Mouse (Mus musculus) stomach, embryonic 14.5 days (tissue): Measurements from ENCODE around the gene Vrk1. TPM values are rescaled to one million over a fixed set of nuclear protein-coding genes. Genes with fewer than 3 reads are reported as not detected.

ENCODE experiments used
- ATAC-seq: fragments of 200-750 bp; cut with Nextera tagmentation; 2 replicates; pipeline ENCODE4 v1.8.0; 2017; ENCODE audit warnings: low read depth, moderate TSS enrichment; ENCODE audit not compliant: insufficient number of reproducible peaks, insufficient read depth, low FRiP score
- H3K27ac ChIP-seq: fragments of 300-500 bp; sonication (generic); 2 replicates; pipeline ENCODE4 v1.5.1; 2014; ENCODE audit warnings: mild to moderate bottlenecking, low read length, moderate library complexity, mixed read lengths
- H3K27me3 ChIP-seq: fragments of 300-500 bp; sonication (generic); 2 replicates; pipeline ENCODE4 v1.6.1; 2014; ENCODE audit warnings: low read length, control low read depth, mixed read lengths; ENCODE audit not compliant: control insufficient read depth, insufficient read depth
- H3K36me3 ChIP-seq: fragments of 300-500 bp; sonication (generic); 2 replicates; pipeline ENCODE4 v1.6.1; 2014; ENCODE audit warnings: mild to moderate bottlenecking, control low read depth, low read length, moderate library complexity, mixed read lengths; ENCODE audit not compliant: control insufficient read depth, insufficient read depth
- H3K4me1 ChIP-seq: fragments of 300-500 bp; sonication (generic); 2 replicates; pipeline ENCODE4 v1.6.1; 2014; ENCODE audit warnings: low read length, control low read depth, mixed read lengths; ENCODE audit not compliant: control insufficient read depth, insufficient read depth
- H3K4me2 ChIP-seq: fragments of 300-500 bp; sonication (generic); replicated peaks from 2 replicates; pipeline ENCODE4 v1.6.1; 2014; ENCODE audit warnings: low read depth, low read length, control low read depth
- H3K4me3 ChIP-seq: fragments of 300-500 bp; sonication (generic); 2 replicates; pipeline ENCODE4 v1.5.1; 2014; ENCODE audit warnings: low read depth, low read length, control low read depth
- H3K9ac ChIP-seq: fragments of 300-500 bp; sonication (generic); replicated peaks from 2 replicates; pipeline ENCODE4 v1.6.1; 2014; ENCODE audit warnings: low read depth, mild to moderate bottlenecking, control low read depth, low read length, moderate library complexity, mixed read lengths
- H3K9me3 ChIP-seq: fragments of 300-500 bp; sonication (generic); 2 replicates; pipeline ENCODE4 v1.6.1; 2016; ENCODE audit warnings: low read depth, low read length, control low read depth; ENCODE audit not compliant: control insufficient read depth
- WGBS: fragments of 180-500 bp; shearing (Covaris S2); extraction: QIAGEN DNeasy Blood & Tissue Kit; methylation state at CpG from one replicate; pipeline ENCODE4 v1.1.7; 2014; 5-methylcytosine and 5-hydroxymethylcytosine counted together
- polyA plus RNA-seq: library from polyadenylated mRNA; unstranded; fragments of >200 nt; fragmentation: Nextera tagmentation; extraction: Ambion mirVana; gene quantifications from 2 replicates; pipeline ENCODE4 v1.2.1, GENCODE M21; 2014

Vrk1 gene
- polyA plus RNA-seq, 1 experiment from 2014 or later, result 64.4 TPM

DNA sequence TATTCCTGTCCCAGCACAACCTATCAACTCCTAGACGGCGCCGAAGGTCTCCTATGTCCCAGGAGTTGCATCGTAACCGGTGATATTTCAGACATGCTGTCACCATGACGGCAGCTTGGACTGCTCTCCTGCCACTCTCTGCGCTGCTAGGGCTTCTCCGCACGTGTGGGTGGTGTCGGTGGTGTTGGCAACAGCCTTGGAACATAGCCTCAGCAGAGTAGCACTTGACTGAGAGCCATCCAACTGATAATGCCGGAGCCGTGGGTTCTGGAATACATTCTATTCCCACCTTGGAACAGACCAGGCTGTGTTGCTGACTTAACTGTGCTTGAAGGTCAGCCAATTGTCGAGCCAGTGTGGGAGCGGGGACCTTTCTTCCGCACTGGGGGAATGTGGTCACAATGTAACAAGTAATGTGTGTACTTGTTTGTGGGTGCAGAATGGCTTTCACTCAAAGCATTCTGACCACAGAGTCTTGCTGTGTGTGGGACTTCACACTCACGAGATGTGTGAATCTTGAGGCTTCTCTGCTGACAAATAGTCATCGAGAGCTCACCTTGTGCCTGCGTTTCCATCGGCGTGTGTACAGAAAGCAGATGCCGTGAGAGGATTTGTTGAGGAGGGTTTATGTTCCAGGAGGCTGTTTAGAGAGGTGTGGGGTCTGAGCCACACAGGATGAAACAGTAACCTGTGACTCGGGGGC, 1.5 kb upstream of the Vrk1 start:
- no peak for ATAC-seq
- Histone ChIP-seq H3K4me1 (0 out of 2 replicates have a peak, but pooled peaks cover 5% of the 10 kb centered on the region), H3K9ac (no peak overlapping the region)

DNA sequence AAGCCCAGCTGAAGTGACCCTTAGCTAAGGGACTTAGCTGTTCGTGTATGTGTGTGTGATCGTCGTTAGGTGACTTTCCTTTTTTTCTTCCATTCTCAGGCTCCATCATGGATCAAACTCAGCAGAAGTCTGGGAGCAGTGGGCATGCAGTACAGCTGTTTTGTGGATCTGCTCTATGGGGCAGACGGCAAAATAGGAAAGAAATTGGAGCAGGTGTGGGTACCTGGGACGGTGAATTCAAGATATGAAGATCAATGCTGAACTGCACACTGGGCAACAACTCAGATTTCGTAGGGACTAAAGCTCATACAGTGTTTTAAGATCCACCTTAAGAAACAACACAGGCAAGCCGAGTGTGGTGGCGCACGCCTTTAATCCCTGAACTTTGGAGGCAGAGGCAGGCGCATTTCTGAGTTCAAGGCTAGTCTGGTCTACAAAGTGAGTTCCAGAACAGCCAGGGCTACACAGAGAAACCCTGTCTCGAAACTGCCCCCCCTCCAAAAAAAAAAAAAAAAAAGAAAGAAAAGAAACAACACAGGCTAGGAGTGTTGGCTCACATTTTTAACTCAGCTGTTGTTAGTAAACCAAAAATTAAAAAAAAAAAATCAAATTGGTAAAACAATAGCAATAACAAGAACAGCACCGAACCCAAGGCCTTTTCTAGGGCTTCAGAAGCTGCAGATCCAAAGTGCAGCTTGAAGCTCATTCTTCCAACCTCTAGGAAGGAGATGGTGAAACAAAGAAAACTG, 732 bp upstream of the Vrk1 start:
- 83% methylated on average over 12 of the region's 12 CpGs for WGBS
- peak overlapping the region; percentile 35 for H3K4me2 ChIP-seq
- no peaks in the 10 kb centered on the region for H3K36me3 ChIP-seq
- H3K27ac ChIP-seq, result no peak overlapping the region
- no peak for ATAC-seq
- H3K27me3 ChIP-seq, result no peaks in the 10 kb centered on the region
- 0 out of 2 replicates have a peak, but pooled peaks cover 5% of the 10 kb centered on the region for H3K4me1 ChIP-seq
- no peaks in the 10 kb centered on the region for H3K9me3 ChIP-seq
- H3K4me3 ChIP-seq, result peak overlapping the region; percentile 97
- no peak overlapping the region for H3K9ac ChIP-seq

More for the DNA sequence above, 1.5 kb upstream of the Vrk1 start:
- Histone ChIP-seq H3K4me2 (no peak overlapping the region), H3K4me3 (no peak overlapping the region), H3K27ac (no peak overlapping the region), H3K9me3 (no peaks in the 10 kb centered on the region), H3K36me3 (no peaks in the 10 kb centered on the region), H3K27me3 (no peaks in the 10 kb centered on the region)
- WGBS, result 86% methylated on average over 22 of the region's 22 CpGs

DNA sequence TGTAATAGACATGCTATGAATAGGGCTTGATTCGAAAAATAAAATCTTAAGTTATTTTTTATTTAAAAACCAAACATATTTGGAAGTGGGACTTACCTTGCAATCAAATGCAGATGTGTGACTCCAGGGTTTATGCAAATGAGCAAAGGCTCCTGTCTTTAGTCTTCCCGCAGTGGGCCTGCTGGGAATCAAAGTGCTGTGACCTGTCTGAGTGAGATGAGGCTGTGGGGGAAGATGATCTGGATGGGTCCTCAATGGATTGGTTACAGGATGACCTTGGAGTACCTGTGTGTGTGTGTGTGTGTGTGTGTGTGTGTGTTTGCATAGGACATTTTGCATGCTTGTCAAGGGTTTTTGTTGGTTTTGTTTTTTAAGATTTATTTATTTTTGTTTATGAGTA, 2.1 kb downstream of the Vrk1 start:
- no peaks in the 10 kb centered on the region; the same call in 1 of the 2 replicates for H3K36me3 ChIP-seq
- no peak overlapping the region for H3K27ac ChIP-seq
- no peaks in the 10 kb centered on the region for H3K27me3 ChIP-seq
- 0 out of 2 replicates have a peak, but pooled peaks cover 5% of the 10 kb centered on the region for H3K4me1 ChIP-seq
- ATAC-seq, result no peak
- H3K4me3 ChIP-seq, result no peak overlapping the region
- no peak overlapping the region for H3K9ac ChIP-seq
- H3K4me2 ChIP-seq, result no peak overlapping the region
- H3K9me3 ChIP-seq, result no peaks in the 10 kb centered on the region
- WGBS, result 79% methylated on average over 2 of the region's 2 CpGs

DNA sequence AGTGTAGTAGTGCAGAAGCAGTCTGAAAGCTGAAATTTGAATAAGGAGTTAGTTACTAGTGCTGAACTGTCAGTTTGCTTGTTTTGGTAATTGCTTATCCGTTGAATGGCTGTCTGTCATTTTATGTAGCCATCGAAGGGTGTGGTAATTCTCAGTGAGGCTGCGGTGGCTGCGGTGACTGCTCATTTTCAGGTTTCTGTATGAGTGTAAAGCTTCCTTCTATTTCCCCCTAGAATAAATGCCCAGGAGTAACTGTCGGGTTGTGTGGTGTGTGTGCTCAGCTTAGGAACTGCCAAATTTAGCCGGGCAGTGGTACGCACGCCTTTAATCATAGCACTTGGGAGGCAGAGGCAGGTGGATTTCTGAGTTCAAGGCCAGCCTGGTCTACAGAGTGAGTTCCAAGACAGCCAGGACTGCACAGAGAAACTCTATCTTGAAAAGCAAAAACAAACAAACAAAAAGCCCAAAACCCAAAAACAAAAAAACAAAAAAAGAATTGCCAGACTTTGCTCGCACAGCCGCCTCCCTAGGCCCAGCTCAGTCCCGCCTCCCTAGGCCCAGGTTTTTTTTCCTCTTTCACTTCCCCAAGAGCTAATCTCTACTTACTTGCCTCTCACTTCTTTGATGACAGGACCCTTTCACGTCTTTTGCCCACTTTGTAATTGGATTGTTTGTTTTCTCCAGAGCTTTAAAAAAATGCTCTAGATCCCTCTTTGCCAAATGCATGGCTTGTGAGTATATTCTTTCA, 6.4 kb downstream of the Vrk1 start:
- Histone ChIP-seq H3K4me3 (no peak overlapping the region), H3K36me3 (no peaks in the 10 kb centered on the region; the same call in 1 of the 2 replicates), H3K27ac (no peak overlapping the region), H3K4me1 (0 out of 2 replicates have a peak, but pooled peaks cover under 1% of the 10 kb centered on the region), H3K4me2 (no peak overlapping the region), H3K9ac (no peak overlapping the region), H3K9me3 (no peaks in the 10 kb centered on the region), H3K27me3 (no peaks in the 10 kb centered on the region)
- 89% methylated on average over 12 of the region's 12 CpGs for WGBS
- ATAC-seq, result no peak

DNA sequence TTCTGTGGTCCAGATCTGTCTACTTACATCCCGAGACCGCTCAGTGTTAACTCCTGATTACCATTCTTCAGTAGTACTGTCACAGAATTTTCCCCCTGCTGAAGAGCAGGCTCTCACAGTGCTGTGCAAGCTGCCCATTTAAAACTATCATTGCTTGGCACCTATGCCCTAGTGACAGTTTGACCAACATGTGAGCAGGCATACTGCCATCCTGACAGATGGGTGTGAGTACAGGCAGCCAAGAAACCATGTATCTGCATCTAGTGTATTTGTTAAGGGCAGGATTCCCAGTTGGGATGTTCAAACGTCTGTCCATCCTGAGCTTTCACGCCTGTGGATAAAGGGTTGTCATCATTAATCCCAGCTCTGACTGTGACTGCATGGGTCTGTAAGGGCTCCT, 10.0 kb downstream of the Vrk1 start:
- H3K4me2 ChIP-seq, result no peak overlapping the region
- no peaks in the 10 kb centered on the region; the same call in 1 of the 2 replicates for H3K36me3 ChIP-seq
- H3K4me1 ChIP-seq, result no peaks in the 10 kb centered on the region
- WGBS, result 85% methylated on average over 4 of the region's 4 CpGs
- no peaks in the 10 kb centered on the region for H3K27me3 ChIP-seq
- no peak overlapping the region for H3K9ac ChIP-seq
- ATAC-seq, result no peak
- H3K27ac ChIP-seq, result no peak overlapping the region
- H3K9me3 ChIP-seq, result no peaks in the 10 kb centered on the region
- H3K4me3 ChIP-seq, result no peak overlapping the region

DNA sequence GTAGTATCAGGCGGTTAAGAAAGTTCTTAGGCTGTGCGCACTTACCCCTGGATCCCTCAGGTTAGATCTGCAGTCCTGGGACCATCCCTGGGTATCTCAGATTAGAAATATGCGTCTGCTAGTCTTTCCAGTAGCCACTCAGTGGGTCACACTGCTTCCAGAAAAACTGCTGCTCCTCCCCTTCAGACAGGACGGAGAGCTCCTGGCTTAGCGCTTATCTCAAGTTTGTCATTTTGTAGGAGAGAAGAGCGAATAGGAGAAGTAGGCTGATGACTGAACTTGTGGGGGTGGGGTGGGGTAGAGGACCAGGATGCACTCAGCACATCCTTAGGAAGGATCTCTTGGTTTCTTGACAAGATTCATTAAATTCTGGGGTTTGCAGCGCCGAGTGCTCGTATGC, 13.6 kb downstream of the Vrk1 start:
- ATAC-seq, result no peak
- H3K4me1 ChIP-seq, result no peaks in the 10 kb centered on the region
- no peaks in the 10 kb centered on the region for H3K27me3 ChIP-seq
- H3K36me3 ChIP-seq, result no peaks in the 10 kb centered on the region
- no peak overlapping the region for H3K4me3 ChIP-seq
- H3K9ac ChIP-seq, result no peak overlapping the region
- no peak overlapping the region for H3K4me2 ChIP-seq
- no peak overlapping the region for H3K27ac ChIP-seq
- H3K9me3 ChIP-seq, result no peaks in the 10 kb centered on the region
- WGBS, result 91% methylated on average over 9 of the region's 9 CpGs

DNA sequence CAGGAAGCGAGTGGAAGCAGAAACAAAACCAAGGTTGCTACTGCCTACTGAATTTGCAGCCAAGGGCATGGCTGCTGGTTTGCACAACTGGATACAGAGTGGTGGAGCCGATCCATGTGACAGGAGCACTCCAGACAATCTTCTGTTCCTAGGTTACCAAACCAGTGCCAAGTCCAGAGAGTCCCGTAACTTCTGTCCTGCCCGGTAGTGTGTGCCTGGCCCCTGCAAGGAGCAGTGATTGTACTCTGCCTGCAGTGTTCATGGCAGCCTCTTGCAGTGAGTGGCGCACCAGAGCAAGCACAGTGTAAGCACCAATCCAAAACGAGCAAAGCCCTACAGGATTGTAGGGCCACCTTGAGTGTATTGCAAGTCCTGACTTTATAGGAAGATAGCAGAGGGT, 15.4 kb downstream of the Vrk1 start:
- ATAC-seq, result 0 out of 2 replicates have a peak, but pooled peaks have one; percentile 53
- H3K4me1 ChIP-seq, result no peaks in the 10 kb centered on the region
- H3K9ac ChIP-seq, result no peak overlapping the region
- 78% methylated on average over 6 of the region's 6 CpGs for WGBS
- H3K4me2 ChIP-seq, result no peak overlapping the region
- no peaks in the 10 kb centered on the region for H3K36me3 ChIP-seq
- H3K27ac ChIP-seq, result no peak overlapping the region
- no peaks in the 10 kb centered on the region for H3K27me3 ChIP-seq
- no peak overlapping the region for H3K4me3 ChIP-seq
- no peaks in the 10 kb centered on the region for H3K9me3 ChIP-seq

DNA sequence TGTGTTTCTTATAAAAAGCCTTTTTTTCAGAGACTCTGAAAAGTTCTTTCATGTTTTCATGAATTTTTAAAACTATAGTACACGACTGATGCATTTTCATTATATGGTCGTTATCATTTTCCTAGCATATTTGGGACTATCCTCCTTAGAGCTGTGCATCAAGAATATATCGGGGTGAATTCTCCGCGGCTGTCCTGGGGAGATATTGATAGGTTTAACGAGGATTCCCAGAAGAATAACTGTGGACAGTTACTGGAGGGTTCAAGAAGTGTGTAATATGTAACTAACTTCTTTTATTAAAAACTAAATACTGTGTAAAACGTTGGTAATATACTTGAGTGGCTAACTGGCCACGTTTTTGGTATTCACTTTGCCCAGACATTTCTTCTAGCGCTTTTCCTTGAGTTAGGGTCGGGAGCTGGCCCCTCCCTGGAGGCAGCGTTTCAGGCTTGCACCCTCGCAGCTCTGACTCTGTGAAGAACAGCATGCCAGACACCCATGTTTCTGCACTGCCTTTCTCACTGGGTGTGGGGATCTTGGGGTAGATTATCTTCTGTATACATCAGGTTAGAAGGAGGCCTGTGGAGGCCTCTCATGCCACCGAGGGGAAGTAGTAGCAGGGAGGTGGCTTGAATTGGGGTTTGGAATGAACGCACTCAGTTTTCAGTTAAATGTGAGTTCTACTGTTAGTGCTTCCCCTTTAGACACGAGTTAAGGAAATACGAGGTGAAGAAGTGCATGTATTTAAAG, 16.5 kb downstream of the Vrk1 start:
- 0 out of 2 replicates have a peak, but pooled peaks cover under 1% of the 10 kb centered on the region for H3K4me1 ChIP-seq
- H3K9ac ChIP-seq, result no peak overlapping the region
- no peak overlapping the region for H3K4me2 ChIP-seq
- whole genome bisulfite sequencing, result 82% methylated on average over 16 of the region's 16 CpGs
- no peaks in the 10 kb centered on the region for H3K36me3 ChIP-seq
- no peaks in the 10 kb centered on the region for H3K27me3 ChIP-seq
- H3K9me3 ChIP-seq, result no peaks in the 10 kb centered on the region
- peak; percentile 53; the same call in 1 of the 2 replicates for ATAC-seq
- no peak overlapping the region for H3K27ac ChIP-seq
- H3K4me3 ChIP-seq, result no peak overlapping the region
